Mouse (Mus musculus) layer of hippocampus, adult 11-12 months (tissue): ENCODE measurements at regions not wholly inside any gene's neighbourhood (a gene's known extent, or its start where the extent isn't known, plus 50 kb on each side); places are given as distances from the start of the nearest gene placed in this dataset.
A peak's percentile ranks its signal among the peaks of the same experiment; 100 is the strongest.

Experiments
- DNase-seq: peaks from one replicate; pipeline ENCODE4 v3.0.0; 2022; ENCODE audit warnings: low spot score

GRCm38 (mm10) chr14:40758441-40758840, 134.6 kb downstream of the Sh2d4b start:
- DNase-seq: no peak

GRCm38 (mm10) chr14:40740541-40740940, 152.5 kb downstream of the Sh2d4b start:
- DNase-seq: no peak

- DNase-seq: peak; percentile 42
These were observed 161.2 kb downstream of the Sh2d4b start for GRCm38 (mm10) chr14:40731861-40732260.

- no peak for DNase-seq
These were observed 184.0 kb downstream of the Sh2d4b start for GRCm38 (mm10) chr14:40708981-40709531.

GRCm38 (mm10) chr14:40707419-40707818, 185.6 kb downstream of the Sh2d4b start:
- DNase-seq: no peak

- peak; percentile 15 for DNase-seq
These were observed 189.6 kb downstream of the Sh2d4b start for GRCm38 (mm10) chr14:40703451-40703850.

- DNase-seq: no peak
These were observed 211.4 kb downstream of the Sh2d4b start for GRCm38 (mm10) chr14:40681711-40682110.

GRCm38 (mm10) chr14:40653558-40653957, 239.5 kb downstream of the Sh2d4b start:
- DNase-seq: no peak
